Mouse (Mus musculus): ENCODE data around the gene Fmnl2.

DNA sequence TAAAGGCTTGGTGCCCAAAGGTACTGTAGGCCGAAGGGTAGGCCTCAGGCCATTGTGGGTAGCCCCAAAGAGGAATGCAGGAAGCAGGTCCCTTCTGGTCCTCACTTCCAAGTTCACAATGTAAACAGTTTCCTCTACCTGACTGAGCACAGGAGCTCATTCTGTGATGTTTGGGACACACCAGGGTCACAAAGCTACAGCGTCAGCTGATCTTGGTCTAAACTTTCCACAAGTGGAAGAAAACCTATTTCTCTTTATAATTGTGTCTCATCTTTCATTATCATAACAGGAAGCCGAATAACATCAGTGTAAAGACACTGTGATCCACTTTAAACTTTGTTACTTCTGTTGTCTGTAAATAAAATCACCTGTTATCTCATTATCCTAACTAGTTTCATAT is 237.8 kb downstream of the Fmnl2 start:
- TF ChIP-seq FLI1 (IDR thresholded peaks at IDR 0.05; ENCODE audit: low read length) (no peak), GATA1 (IDR thresholded peaks at IDR 0.05; ENCODE audit: borderline replicate concordance, low read length) (no peak)
